Mouse (Mus musculus) heart, embryonic 14.5 days (tissue): ENCODE results near the gene Braf. TPM values are rescaled to one million over a fixed set of nuclear protein-coding genes. Genes with fewer than 3 reads are reported as not detected.
A peak's percentile ranks its signal among the peaks of the same experiment; 100 is the strongest.

Experiments
- ATAC-seq: fragments of 200-750 bp; cut with Nextera tagmentation; 2 replicates; pipeline ENCODE4 v1.8.0; 2017; ENCODE audit warnings: low read depth, moderate TSS enrichment; ENCODE audit not compliant: insufficient number of reproducible peaks, insufficient read depth, low FRiP score
- H3K27ac ChIP-seq, 2 experiments: fragments of 200-500 bp in 1 of 2; fragments of 300-500 bp in 1 of 2; sonication (generic) in 1 of 2; replicated peaks in 1 of 2; 2 replicates each; pipeline ENCODE4 v1.5.1; 2012 to 2014; ENCODE audit warnings: low read depth in 2 of 2, low read length in 2 of 2, control low read depth in 1 of 2, mild to moderate bottlenecking in 1 of 2, mixed read lengths in 1 of 2; ENCODE audit not compliant: control insufficient read depth in 1 of 2, insufficient read depth in 1 of 2
- H3K27me3 ChIP-seq: fragments of 300-500 bp; sonication (generic); 2 replicates; pipeline ENCODE4 v1.6.1; 2014; ENCODE audit warnings: mild to moderate bottlenecking, low read length, control low read depth; ENCODE audit not compliant: control insufficient read depth, insufficient read depth
- H3K36me3 ChIP-seq: fragments of 300-500 bp; sonication (generic); 2 replicates; pipeline ENCODE4 v1.6.1; 2014; ENCODE audit warnings: mild to moderate bottlenecking, control low read depth, low read length, mixed read lengths; ENCODE audit not compliant: control insufficient read depth, insufficient read depth
- H3K4me1 ChIP-seq, 2 experiments: fragments of 200-500 bp in 1 of 2; fragments of 300-500 bp in 1 of 2; sonication (generic) in 1 of 2; 2 replicates each; pipeline ENCODE4 v1.6.1; 2012 to 2014; ENCODE audit warnings: low read length in 2 of 2, control low read depth in 1 of 2, mixed read lengths in 1 of 2; ENCODE audit not compliant: control insufficient read depth in 2 of 2, insufficient read depth in 2 of 2
- H3K4me2 ChIP-seq: fragments of 300-500 bp; sonication (generic); 2 replicates; pipeline ENCODE4 v1.6.1; 2014; ENCODE audit warnings: mild to moderate bottlenecking, low read length
- H3K4me3 ChIP-seq, 2 experiments: fragments of 200-500 bp in 1 of 2; fragments of 300-500 bp in 1 of 2; sonication (generic) in 1 of 2; 2 replicates each; pipeline ENCODE4 v1.5.1; 2012 to 2014; ENCODE audit warnings: low read length in 2 of 2, mild to moderate bottlenecking in 2 of 2, control low read depth in 1 of 2, low read depth in 1 of 2, moderate library complexity in 1 of 2; ENCODE audit not compliant: control insufficient read depth in 1 of 2, insufficient read depth in 1 of 2
- H3K9ac ChIP-seq: fragments of 300-500 bp; sonication (generic); 2 replicates; pipeline ENCODE4 v1.6.1; 2014; ENCODE audit warnings: mild to moderate bottlenecking, low read length
- H3K9me3 ChIP-seq: fragments of 300-500 bp; sonication (generic); 2 replicates; pipeline ENCODE4 v1.6.1; 2016; ENCODE audit warnings: low read length, control low read depth; ENCODE audit not compliant: control insufficient read depth
- WGBS: fragments of 180-500 bp; shearing (Covaris S2); extraction: QIAGEN DNeasy Blood & Tissue Kit; methylation state at CpG from one replicate; pipeline ENCODE4 v1.1.7; 2014; 5-methylcytosine and 5-hydroxymethylcytosine counted together
- polyA plus RNA-seq: library from polyadenylated mRNA; unstranded; fragments of >200 nt; fragmentation: Nextera tagmentation; extraction: Ambion mirVana; gene quantifications from 2 replicates; pipeline ENCODE4 v1.2.1, GENCODE M21; 2014

The Braf gene
- polyA plus RNA-seq, 1 experiment from 2014 or later = 10.9 TPM

DNA sequence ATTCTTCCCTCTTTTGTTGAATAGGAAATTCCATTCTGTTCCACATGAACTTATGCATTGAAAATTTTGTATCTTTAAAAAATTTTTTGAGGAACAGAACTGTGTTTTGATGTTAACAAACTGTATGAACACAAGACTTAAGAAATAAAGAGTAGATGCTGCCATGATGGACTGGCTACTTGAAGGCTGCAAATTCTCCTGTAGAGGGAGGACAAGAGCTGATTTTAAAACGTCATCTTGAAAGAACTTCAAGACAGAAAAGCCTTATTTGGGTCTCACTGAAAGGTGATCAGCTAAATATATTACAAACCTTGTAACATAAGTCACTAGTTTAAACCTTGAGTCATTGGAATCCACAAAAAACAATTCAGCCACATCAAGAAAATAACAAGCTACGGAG is 115.1 kb downstream of the Braf start:
- no peak overlapping the region for H3K4me2 ChIP-seq
- no peaks in the 10 kb centered on the region for H3K27me3 ChIP-seq
- H3K9ac ChIP-seq = no peak overlapping the region
- peaks cover 47% of the 10 kb centered on the region for H3K36me3 ChIP-seq
- no peak for ATAC-seq
- H3K4me3 ChIP-seq = no peak overlapping the region
- H3K27ac ChIP-seq = no peak overlapping the region
- WGBS = 69% methylated on average over 2 of the region's 2 CpGs
- peaks cover 4 to 16% of the 10 kb centered on the region in 2 experiments for H3K4me1 ChIP-seq
- no peaks in the 10 kb centered on the region for H3K9me3 ChIP-seq

DNA sequence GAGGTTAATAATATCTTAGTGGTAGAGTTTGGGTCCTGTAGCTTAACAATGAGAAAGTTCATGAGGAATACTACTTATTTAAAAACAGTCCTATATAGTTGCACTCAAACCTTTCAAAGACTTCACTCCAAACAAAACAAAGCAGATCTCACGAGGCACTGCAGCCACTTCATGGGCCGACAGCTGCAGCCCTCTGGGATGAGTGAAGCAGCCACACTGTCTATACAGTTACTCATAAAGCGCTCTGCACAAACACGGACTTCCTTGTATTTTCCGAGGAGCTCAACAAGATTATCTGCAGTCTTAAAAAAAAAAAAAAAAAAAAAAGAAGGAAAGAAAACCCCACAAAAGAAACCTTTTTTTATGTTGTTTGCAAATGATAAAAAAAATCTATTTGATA is 117.9 kb downstream of the Braf start:
- Histone ChIP-seq H3K4me2 (no peak overlapping the region), H3K27ac (no peak overlapping the region), H3K36me3 (peaks cover 32% of the 10 kb centered on the region), H3K9me3 (no peaks in the 10 kb centered on the region), H3K4me1 (peaks cover 4 to 16% of the 10 kb centered on the region in 2 experiments), H3K9ac (no peak overlapping the region), H3K27me3 (no peaks in the 10 kb centered on the region), H3K4me3 (no peak overlapping the region)
- 43% methylated on average over 5 of the region's 5 CpGs for WGBS
- ATAC-seq = no peak

GRCm38 (mm10) chr6:39606862-39607261 is 118.4 kb downstream of the Braf start:
- Histone ChIP-seq H3K27me3 (no peaks in the 10 kb centered on the region), H3K4me3 (no peak overlapping the region), H3K27ac (no peak overlapping the region), H3K9me3 (no peaks in the 10 kb centered on the region), H3K36me3 (peaks cover 32% of the 10 kb centered on the region), H3K9ac (no peak overlapping the region), H3K4me1 (peaks cover 4 to 16% of the 10 kb centered on the region in 2 experiments), H3K4me2 (no peak overlapping the region)
- ATAC-seq = no peak
- WGBS = 41% methylated on average over 3 of the region's 3 CpGs

- 33% methylated on average over 6 of the region's 6 CpGs for WGBS
- Histone ChIP-seq H3K27me3 (no peaks in the 10 kb centered on the region), H3K27ac (peak overlapping the region in 1 of 2 experiments; percentile 37; a peak in 1 of 4 replicates), H3K4me3 (no peak overlapping the region), H3K4me1 (peaks cover 4 to 16% of the 10 kb centered on the region in 2 experiments), H3K9me3 (no peaks in the 10 kb centered on the region), H3K36me3 (peaks cover 33% of the 10 kb centered on the region), H3K4me2 (peak overlapping the region; percentile 34), H3K9ac (no peak overlapping the region)
- ATAC-seq = no peak
Observed at GRCm38 (mm10) chr6:39606056-39606455, 119.2 kb downstream of the Braf start.

GRCm38 (mm10) chr6:39604565-39604964 is 120.7 kb downstream of the Braf start:
- WGBS = 87% methylated on average over 5 of the region's 5 CpGs
- Histone ChIP-seq H3K4me2 (no peak overlapping the region), H3K4me3 (no peak overlapping the region), H3K4me1 (peaks cover 4 to 16% of the 10 kb centered on the region in 2 experiments), H3K36me3 (peaks cover 39% of the 10 kb centered on the region), H3K27me3 (no peaks in the 10 kb centered on the region), H3K9me3 (no peaks in the 10 kb centered on the region), H3K9ac (no peak overlapping the region), H3K27ac (no peak overlapping the region)
- no peak for ATAC-seq

DNA sequence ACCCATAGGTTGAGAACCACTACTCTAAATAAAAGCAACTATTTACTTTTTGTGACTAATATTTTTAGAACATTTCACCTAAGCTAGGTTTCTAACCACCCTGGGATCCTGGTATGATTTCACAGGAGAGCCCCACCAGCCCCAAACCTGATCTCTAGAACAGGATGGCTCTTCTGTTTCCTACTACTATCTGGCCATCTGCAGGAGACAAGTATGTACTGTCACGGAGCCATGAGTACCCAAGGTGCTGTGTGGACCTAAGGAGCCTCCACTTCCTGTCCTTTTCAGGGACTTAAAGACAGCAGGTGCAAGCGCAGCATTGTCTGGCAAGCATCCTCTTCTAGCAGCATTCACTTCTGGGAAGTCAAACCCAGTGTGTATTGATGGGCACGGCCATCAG is 123.4 kb downstream of the Braf start:
- no peak overlapping the region for H3K9ac ChIP-seq
- no peak overlapping the region for H3K4me3 ChIP-seq
- H3K27ac ChIP-seq = no peak overlapping the region
- ATAC-seq = no peak
- no peak overlapping the region for H3K4me2 ChIP-seq
- H3K36me3 ChIP-seq = peaks cover 60% of the 10 kb centered on the region
- H3K9me3 ChIP-seq = no peaks in the 10 kb centered on the region
- H3K27me3 ChIP-seq = no peaks in the 10 kb centered on the region
- WGBS = 73% methylated on average over 3 of the region's 3 CpGs
- H3K4me1 ChIP-seq = peaks cover 1 to 13% of the 10 kb centered on the region in 2 experiments

- Histone ChIP-seq H3K4me3 (no peak overlapping the region), H3K4me2 (no peak overlapping the region), H3K9me3 (no peaks in the 10 kb centered on the region), H3K27me3 (no peaks in the 10 kb centered on the region), H3K36me3 (peaks cover 68% of the 10 kb centered on the region), H3K27ac (no peak overlapping the region), H3K4me1 (peaks cover 0 to 3% of the 10 kb centered on the region in 2 experiments; a peak in 2 of 4 replicates), H3K9ac (no peak overlapping the region)
- 95% methylated on average over 3 of the region's 3 CpGs for WGBS
- no peak for ATAC-seq
Observed at GRCm38 (mm10) chr6:39600851-39601250, 124.4 kb downstream of the Braf start.
